Mouse (Mus musculus) right cerebral cortex, postnatal 25 days (tissue): ENCODE data around the gene Col4a4.

Source experiments
- DNase-seq: peaks from one replicate; pipeline ENCODE4 v3.0.0; 2022

The Col4a4 gene

GRCm38 (mm10) chr1:82586713-82587399 is at the start of gene Col4a4, which contains the start of gene Col4a3:
Gene Col4a4 (minus strand): TSS chr1:82586849.
Gene Col4a3 (plus strand): TSS chr1:82586921.
- no peak for DNase-seq

- no peak for DNase-seq
Observed at GRCm38 (mm10) chr1:82636321-82636720, 49.7 kb upstream of the Col4a4 start.

GRCm38 (mm10) chr1:82635254-82635620 is 48.6 kb upstream of the Col4a4 start:
- no peak for DNase-seq

DNA sequence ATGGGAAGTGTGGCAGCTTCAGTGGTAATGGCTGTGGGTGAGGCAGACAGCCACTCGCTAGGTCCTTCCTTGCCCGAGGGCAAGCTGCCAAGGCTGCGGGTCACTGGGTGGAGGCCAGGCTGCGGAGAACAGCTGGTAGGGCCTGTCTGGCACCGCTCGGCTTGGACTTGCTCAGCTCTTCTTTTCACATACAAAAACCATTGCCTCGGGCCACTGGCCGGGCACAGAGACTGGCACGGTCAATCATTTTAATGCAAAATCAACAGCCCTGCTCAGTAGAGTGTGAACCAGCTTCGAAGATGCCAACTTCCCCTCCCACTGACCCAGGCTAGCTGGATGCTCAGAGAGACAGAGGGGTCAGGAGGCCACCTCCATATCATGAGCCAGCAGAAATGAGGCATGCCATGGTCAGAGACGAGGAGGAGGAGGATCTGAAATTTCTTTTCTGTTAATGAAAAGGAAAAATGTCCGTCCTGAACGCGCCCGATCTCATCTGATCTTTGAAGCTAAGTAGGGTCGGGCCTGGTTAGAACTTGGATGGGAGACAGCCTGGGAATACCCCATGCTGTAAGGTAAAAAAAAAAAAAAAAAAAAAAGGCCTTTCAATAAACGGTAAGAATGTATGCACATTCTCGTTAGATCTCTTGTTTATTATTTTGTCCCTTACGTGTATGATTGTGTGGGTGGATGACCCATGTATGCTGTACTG is 48.0 kb upstream of the Col4a4 start:
- DNase-seq: peak; percentile 32

DNA sequence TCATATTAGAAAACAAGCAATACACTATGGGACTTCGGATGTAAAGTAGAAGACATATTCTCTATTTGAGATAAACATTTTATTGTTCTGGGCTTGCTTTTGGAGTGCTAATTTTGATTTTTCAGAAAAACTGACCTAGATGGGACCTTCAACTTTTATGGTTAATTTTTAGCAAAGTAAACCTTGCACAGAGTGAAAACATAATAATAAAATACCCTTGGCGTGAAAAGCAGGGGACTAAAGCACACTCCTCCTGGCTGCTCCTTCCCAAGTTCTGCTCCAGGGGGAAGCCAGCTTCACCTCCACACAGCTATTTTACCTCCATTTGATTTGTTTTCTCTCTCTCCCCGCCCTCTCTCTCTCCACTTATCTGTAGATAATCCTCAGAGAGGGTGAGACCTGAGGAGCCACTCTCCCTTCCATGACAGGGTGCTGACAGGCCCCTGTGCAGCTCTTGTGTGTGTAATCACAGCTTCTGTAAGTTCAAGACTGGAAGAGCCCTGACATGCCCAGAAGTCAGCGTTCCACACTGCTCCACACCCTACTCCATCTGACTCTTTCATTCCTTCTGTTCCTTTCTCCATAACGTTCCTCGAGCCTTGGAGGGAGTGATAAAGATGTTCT is 44.6 kb upstream of the Col4a4 start:
- DNase-seq: no peak

- DNase-seq: no peak
Observed at GRCm38 (mm10) chr1:82629495-82629894, 42.8 kb upstream of the Col4a4 start.

GRCm38 (mm10) chr1:82627652-82628051 is 41.0 kb upstream of the Col4a4 start:
- DNase-seq: no peak

DNA sequence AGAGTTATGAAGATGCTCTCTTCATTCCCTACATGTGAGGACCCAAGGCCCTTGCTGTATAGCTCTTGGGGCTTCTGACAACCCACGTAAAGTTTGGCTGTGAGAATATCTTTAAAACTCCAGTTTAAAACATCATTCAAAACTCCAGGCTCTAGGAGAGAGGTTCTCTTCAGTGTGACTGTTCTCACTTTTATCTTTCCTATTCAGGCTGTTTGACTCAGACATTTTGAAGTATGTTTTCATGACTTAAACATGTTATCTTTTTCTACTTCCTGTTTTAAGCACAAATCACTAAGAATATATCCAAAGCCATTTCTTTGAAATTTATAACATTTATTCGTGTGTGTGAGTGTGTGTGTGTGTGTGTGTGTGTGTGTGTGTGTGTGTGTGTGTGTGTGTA is 38.8 kb upstream of the Col4a4 start:
- DNase-seq: no peak

DNA sequence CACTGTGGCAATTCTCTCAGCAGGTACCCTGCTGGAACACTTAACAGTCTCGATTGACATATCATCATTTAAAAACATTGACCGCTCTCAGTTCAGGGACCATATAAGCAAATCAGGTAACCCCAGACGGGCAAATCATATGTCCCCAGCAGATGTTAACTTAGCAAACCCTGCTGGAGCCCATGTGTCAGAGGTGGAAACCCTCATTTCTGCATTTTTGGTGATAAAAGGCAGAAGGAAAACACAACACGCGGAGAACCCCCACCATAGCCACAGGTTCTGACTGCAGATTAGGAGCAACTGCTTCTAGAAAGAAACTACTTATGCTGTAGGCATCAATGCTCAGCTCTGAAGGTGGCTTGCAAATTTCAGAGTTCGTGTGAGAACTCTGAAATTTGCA is 38.3 kb upstream of the Col4a4 start:
- no peak for DNase-seq

DNA sequence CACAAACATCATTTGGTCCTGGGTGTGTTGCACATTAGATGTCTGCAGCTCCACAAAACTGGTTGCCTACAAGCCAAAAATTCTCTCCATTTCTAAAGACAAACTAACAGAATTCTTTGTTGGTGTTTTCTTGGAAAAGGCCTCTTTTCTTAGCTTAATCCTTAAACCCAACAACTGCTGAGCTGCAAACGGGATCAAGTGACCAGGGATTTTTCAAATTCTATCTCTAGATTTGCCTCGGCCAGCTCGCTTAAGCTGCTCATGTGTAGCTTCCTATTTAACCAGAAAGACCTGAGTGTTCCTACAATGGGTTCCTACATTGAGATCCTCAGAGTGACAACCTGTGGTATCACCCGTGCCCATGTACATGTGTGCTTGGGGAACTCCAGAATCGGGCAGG is 33.3 kb upstream of the Col4a4 start:
- no peak for DNase-seq

DNA sequence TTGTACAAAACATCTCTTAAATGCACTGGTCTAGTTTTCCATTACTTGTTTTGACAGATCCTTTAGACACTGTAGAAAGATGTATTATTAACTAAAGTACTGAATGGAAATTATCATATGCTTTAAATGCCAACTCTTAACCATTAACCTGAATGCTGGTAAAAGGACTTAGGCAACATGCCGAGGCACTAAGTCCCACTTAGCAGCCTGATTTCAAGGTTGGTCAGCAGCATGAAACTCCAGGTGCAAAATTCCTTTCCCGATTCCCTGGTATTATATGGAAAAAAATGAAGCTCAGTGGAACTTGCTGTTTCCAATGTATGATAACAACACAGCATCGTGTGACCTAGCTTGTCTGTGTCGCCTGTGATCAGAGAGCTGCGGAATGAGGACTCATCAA is 31.9 kb upstream of the Col4a4 start:
- DNase-seq: no peak

DNA sequence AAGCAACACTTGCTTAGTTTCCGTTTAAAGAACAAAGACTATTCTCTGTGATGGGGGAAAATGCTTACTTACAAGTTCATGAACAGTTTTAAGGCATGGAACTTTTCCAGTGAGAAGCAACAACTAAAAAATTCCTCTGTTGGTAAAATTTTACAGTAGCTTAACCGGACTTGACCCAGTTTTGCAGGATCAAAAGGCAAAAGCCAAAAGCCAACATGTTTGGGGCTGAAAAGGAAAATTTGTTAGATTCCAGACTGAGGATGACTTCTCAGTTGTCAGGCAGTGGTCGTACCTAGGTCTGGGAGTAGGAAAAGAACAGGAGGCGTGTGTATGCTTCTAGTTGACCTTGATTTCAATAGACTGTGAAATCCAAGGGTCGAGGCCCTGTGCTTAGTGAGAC is 31.4 kb upstream of the Col4a4 start:
- no peak for DNase-seq

DNA sequence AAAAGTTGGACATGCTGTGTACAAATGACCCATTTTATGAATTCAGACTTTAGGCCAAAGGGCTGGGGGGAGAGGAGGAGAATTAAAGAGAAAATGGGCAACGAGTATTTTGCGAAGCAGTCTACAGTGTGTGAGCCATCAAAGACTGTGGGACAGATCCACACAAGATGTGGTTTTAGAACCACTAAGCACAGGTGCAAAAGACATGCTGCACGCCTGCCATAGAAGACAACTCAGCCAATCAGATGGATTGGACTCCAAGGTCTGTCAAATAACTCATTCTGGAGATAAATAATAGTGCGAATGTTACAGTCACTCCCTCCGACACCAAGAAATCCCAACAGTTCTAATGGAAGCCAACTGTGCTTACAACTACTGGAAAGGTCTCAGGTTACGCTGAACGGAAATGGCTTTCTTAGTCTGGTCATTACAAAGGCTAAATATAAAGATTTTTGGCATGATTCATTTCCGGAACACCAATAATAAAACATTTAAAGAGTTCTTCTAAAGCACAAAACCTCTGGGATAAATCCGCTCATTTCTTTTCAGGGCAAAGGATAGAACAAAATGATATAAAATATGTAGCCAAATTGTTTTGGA is 25.5 kb upstream of the Col4a4 start:
- DNase-seq: no peak

DNA sequence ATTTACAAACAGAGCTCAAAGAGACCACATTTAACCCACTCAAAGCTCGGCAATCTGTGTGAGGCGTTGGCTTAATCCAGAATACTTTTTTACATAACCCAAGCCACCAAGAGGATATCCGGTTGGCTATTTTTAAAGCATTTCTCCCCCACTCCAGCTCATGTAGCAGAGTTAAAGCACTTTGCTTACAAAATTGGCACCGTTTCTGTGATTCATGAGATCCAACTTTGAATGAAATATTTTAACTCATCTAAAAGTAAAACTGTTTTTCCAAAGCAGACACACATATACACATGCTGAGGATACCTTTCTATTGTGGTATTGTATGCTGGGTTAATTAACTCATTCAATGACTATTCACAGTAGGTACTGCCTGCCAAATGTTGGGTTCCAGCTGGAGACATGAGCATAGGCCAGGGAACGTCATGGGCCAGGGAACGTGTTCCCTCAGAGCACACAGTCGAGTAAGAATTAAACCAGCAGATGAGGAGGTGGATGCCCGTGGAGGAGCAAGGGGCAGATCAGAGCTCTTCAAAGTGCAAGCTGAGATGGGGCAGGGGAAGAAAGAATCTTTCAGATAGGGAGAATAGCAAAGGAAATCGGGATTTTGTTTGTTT is 22.1 kb upstream of the Col4a4 start:
- DNase-seq: no peak

- no peak for DNase-seq
Observed at GRCm38 (mm10) chr1:82605856-82606255, 19.2 kb upstream of the Col4a4 start.

DNA sequence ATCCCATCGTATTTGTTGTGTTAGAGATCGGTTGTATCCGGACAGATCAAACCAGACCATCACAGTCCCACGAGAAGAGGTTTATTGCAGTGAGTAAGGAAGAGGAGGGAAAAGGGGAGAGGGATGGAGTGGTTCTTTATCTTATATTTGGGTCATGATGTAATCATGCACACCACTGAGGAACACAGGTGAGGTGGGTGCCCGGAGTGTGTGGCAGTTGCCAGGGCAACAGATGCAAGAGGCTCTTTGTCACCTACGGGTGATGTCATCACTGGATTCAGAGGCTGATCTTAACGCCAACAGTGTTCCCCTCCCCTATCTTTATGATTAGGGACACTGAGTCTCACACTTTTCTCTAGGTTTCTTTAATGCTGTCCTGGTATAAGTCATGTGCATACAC is 18.7 kb upstream of the Col4a4 start:
- no peak for DNase-seq

- no peak for DNase-seq
Observed at GRCm38 (mm10) chr1:82603198-82603950, 16.7 kb upstream of the Col4a4 start.

- no peak for DNase-seq
Observed at GRCm38 (mm10) chr1:82596864-82597596, 10.4 kb upstream of the Col4a4 start.

DNA sequence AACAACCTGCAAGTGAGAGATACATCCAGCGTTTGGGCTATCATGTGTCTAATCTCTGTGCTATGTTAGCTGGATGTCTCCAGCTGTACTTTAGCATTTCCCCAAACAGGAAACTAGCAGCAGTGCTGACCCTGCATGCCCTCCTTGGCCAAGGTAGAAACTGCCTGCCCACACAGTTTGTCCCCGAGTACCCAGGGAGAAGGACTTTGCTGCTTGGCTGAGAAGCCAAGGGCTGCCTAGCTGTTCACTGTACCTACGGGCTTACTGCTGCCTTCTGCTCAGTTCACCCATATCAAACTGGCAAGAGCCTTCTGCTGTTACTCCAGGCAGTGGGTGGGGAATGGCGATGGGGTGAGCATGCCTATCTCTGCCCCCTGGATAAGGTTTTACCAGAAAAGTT is 3.6 kb upstream of the Col4a4 start:
- DNase-seq: no peak

- no peak for DNase-seq
Observed at GRCm38 (mm10) chr1:82585981-82586380, 668 bp downstream of the Col4a4 start.

DNA sequence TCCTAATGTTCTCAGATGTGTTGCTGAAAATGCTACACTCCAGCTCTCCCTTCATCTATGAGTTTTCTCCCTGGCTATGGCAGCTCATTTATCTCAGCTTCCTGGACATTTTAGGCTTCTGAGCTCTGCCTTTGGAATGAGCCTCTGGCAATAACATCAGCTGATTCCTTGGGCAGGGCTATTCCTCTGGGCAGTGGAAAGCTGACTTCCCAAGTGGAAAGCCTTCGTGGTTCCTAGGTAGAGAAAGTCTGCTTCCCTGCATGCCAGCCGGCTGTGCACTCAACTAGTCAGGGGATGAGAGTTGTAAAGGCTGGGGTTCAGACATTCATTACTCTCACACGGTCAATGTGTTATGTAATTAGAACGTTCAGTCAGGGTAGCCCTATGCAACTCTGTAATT is 8.3 kb downstream of the Col4a4 start:
- DNase-seq: no peak

- DNase-seq: no peak
Observed at GRCm38 (mm10) chr1:82577915-82578314, 8.7 kb downstream of the Col4a4 start.
